Mouse (Mus musculus) liver, embryonic 16.5 days (tissue): Measurements from ENCODE around the gene Pcif1. TPM values are rescaled to one million over a fixed set of nuclear protein-coding genes. Genes with fewer than 3 reads are reported as not detected.

Experiments used
- ATAC-seq: fragments of 200-750 bp; cut with Nextera tagmentation; 2 replicates; pipeline ENCODE4 v1.8.0; 2017; ENCODE audit warnings: low read depth, mild to moderate bottlenecking, moderate number of reproducible peaks, moderate library complexity
- H3K27ac ChIP-seq: fragments of 300-500 bp; sonication (generic); 2 replicates; pipeline ENCODE4 v1.5.1; 2014; ENCODE audit warnings: mild to moderate bottlenecking, low read length
- H3K27me3 ChIP-seq: fragments of 300-500 bp; sonication (generic); 2 replicates; pipeline ENCODE4 v1.6.1; 2014; ENCODE audit warnings: low read depth, low read length, mixed read lengths; ENCODE audit not compliant: control insufficient read depth, insufficient read depth
- H3K36me3 ChIP-seq: fragments of 300-500 bp; sonication (generic); 2 replicates; pipeline ENCODE4 v1.6.1; 2014; ENCODE audit warnings: mild to moderate bottlenecking; ENCODE audit not compliant: control insufficient read depth, insufficient read depth
- H3K4me1 ChIP-seq: fragments of 300-500 bp; sonication (generic); 2 replicates; pipeline ENCODE4 v1.6.1; 2014; ENCODE audit warnings: low read depth, low read length, mixed read lengths; ENCODE audit not compliant: control insufficient read depth
- H3K4me2 ChIP-seq: fragments of 300-500 bp; sonication (generic); 2 replicates; pipeline ENCODE4 v1.6.1; 2014; ENCODE audit warnings: low read depth, low read length, mixed read lengths
- H3K4me3 ChIP-seq: fragments of 300-500 bp; sonication (generic); 2 replicates; pipeline ENCODE4 v1.5.1; 2014; ENCODE audit warnings: low read depth, mild to moderate bottlenecking, low read length
- H3K9ac ChIP-seq: fragments of 300-500 bp; sonication (generic); 2 replicates; pipeline ENCODE4 v1.6.1; 2014; ENCODE audit warnings: low read depth, low read length
- H3K9me3 ChIP-seq: fragments of 300-500 bp; sonication (generic); replicated peaks from 2 replicates; pipeline ENCODE4 v1.6.1; 2016; ENCODE audit warnings: low read length; ENCODE audit not compliant: control insufficient read depth
- WGBS: fragments of 180-500 bp; shearing (Covaris S2); extraction: QIAGEN DNeasy Blood & Tissue Kit; methylation state at CpG from one replicate; pipeline ENCODE4 v1.1.7; 2014; ENCODE audit not compliant: insufficient replicate concordance; 5-methylcytosine and 5-hydroxymethylcytosine counted together
- polyA plus RNA-seq: library from polyadenylated mRNA; unstranded; fragments of >200 nt; fragmentation: Nextera tagmentation; extraction: Ambion mirVana; gene quantifications from 2 replicates; pipeline ENCODE4 v1.2.1, GENCODE M21; 2015

Gene Pcif1
- polyA plus RNA-seq, 1 experiment from 2014 or later = 36.8 TPM

DNA sequence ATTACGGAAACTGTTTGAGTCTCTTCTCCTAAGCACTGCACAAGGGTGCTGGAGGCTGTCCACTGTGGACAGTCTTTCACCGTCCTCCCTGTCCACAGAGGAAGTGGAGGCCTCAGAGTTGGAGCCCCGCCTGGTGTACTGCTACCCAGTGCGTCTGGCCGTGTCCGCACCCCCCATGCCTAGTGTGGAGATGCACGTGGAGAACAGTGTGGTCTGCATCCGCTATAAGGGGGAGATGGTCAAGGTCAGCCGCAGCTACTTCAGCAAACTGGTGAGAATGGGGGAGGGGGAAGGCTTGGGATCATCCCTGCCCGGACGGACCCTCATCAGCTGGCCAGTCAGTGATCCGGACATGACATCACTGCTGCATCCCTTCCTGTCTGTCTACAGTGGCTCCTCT lies 9.9 kb downstream of the Pcif1 start:
- no peaks in the 10 kb centered on the region for H3K9me3 ChIP-seq
- no peaks in the 10 kb centered on the region for H3K4me1 ChIP-seq
- H3K36me3 ChIP-seq = peaks cover 97% of the 10 kb centered on the region
- no peak overlapping the region for H3K27ac ChIP-seq
- H3K9ac ChIP-seq = no peak overlapping the region
- peak; percentile 5; the same call in 1 of the 2 replicates for ATAC-seq
- no peaks in the 10 kb centered on the region for H3K27me3 ChIP-seq
- no peak overlapping the region for H3K4me3 ChIP-seq
- no peak overlapping the region for H3K4me2 ChIP-seq
- 80% methylated on average over 12 of the region's 12 CpGs for WGBS

DNA sequence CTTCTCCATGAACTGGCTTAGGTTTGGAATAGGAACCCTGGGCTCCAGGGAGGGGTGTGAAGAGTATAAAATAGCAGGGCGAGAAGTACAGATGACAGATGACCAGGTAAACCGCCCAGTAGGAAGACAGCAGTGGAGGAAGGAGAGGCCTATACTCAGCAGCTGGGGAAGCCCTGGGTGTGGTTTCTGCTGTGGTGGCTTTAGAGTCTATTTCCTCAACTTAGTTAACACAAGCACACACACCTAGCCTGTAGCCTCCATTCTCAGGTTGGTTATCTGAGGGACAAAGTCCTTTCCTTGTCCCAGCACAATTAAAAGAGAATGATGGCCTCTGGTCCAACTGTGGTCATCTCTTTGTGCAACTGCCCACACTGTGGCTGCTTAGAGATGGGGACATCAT lies 10.9 kb downstream of the Pcif1 start:
- Histone ChIP-seq H3K27me3 (no peaks in the 10 kb centered on the region), H3K4me3 (no peak overlapping the region), H3K9me3 (no peaks in the 10 kb centered on the region), H3K27ac (no peak overlapping the region), H3K4me1 (no peaks in the 10 kb centered on the region), H3K36me3 (peaks cover 96% of the 10 kb centered on the region), H3K4me2 (no peak overlapping the region), H3K9ac (no peak overlapping the region)
- WGBS = 68% methylated on average over 2 of the region's 2 CpGs
- ATAC-seq = no peak

DNA sequence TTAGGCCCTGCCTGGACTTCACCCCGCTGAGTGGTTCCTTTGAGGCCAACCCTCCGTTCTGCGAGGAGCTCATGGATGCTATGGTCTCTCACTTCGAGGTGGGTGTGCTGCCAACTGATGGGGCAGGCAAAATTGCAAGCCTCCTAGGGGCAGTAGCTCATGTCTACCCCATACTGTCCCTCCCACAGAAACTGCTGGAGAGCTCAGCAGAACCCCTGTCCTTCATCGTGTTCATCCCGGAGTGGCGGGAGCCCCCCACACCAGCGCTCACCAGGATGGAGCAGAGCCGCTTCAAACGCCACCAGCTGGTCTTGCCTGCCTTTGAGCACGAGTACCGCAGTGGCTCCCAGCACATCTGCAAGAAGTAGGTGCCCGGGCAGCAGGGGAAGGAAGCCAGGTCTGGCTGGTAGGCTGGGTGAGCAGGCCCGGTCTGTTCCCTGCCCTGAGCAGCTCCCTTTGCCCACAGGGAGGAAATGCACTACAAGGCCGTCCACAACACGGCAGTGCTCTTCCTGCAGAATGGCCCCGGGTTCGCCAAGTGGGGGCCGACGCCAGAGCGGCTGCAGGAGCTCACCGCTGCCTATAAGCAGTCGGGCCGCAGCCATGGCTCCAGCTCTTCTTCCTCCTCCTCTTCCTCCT lies 11.4 kb downstream of the Pcif1 start:
- ATAC-seq = no peak
- Histone ChIP-seq H3K9me3 (no peaks in the 10 kb centered on the region), H3K9ac (no peak overlapping the region), H3K4me3 (no peak overlapping the region), H3K27ac (no peak overlapping the region), H3K27me3 (no peaks in the 10 kb centered on the region), H3K4me2 (no peak overlapping the region), H3K36me3 (peaks cover 95% of the 10 kb centered on the region), H3K4me1 (no peaks in the 10 kb centered on the region)
- 85% methylated on average over 24 of the region's 24 CpGs for WGBS

DNA sequence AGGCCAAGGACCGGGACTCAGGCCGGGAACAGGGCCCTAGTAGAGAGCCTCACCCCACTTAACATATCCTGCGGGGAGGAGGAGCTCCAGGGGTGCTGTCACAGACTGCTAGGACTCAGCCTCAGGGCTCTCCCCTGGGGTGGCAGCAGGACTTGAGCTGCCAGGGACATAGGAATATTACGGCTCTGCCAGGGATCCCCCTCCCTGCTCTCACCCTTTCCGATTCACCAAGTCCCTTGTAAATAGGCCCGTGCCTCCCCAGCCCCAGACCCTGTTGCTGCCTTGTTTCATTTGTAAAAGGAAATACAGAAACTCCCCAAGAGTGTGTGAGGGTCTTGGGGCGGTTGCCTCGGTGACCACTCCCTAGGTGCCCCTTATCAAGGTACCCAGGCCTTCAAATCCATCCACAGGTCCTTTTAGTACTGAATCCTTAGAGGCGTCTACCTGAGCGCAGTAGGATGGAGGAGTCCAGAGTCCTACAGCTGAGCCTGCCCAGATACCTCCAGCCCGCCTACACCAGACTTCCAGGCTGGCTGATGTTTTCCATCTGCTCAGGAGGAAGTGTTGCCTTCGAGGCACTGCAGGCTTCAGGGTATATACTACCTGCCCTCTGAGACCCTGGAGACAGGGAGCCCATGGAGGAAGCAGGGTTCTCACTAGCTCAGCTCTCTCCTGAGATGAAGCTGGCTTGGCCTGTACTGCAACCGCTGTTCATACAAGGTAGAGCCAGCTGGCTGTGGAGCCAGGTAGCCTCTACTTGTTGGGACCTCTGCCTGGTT lies 12.1 kb downstream of the Pcif1 start:
- 79% methylated on average over 13 of the region's 13 CpGs for WGBS
- Histone ChIP-seq H3K9me3 (no peaks in the 10 kb centered on the region), H3K4me2 (no peak overlapping the region), H3K27me3 (no peaks in the 10 kb centered on the region), H3K4me1 (no peaks in the 10 kb centered on the region), H3K9ac (no peak overlapping the region), H3K27ac (no peak overlapping the region), H3K36me3 (peaks cover 96% of the 10 kb centered on the region), H3K4me3 (no peak overlapping the region)
- ATAC-seq = no peak

DNA sequence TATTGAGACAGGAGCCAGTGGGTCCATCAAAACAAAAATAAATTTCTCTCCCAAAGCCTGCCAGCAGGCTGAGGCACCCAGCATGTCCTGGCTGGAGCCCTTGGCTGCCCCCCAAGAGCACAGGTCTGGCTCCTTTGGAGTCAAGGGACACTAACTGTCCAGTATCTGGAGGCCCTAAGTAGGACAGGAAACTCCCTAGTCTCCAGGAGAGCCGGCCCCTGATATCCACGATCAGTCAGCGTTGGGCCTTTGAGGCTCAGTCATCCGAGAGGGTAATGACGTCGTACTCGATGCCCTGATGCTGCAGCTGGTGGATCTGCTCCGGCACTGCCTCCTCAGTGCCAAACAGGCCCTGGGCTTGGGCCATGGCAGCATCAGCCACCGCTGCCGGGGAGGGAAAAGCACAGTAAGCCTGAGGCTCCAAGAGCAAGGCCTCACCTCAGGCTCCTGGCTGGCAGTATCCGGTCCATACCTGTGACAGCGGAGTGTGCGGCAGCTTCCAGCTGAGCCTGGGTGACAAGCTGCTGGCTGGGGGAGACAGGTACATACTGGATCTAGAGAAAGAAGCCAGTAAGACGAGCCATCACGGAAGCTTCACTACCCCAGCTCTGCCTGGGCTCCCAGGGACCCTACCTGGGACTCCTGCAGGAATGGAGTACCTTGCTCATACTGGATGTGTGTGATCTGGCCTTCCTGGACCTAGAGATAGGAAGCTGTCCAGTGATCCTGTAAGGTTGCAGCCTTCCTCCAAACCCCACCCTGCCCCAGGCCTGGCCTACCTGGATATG lies 13.0 kb downstream of the Pcif1 start:
- no peak overlapping the region for H3K4me2 ChIP-seq
- H3K36me3 ChIP-seq = peaks cover 92% of the 10 kb centered on the region
- no peaks in the 10 kb centered on the region for H3K9me3 ChIP-seq
- 85% methylated on average over 15 of the region's 15 CpGs for WGBS
- no peaks in the 10 kb centered on the region for H3K4me1 ChIP-seq
- H3K27ac ChIP-seq = no peak overlapping the region
- ATAC-seq = no peak
- no peak overlapping the region for H3K9ac ChIP-seq
- no peaks in the 10 kb centered on the region for H3K27me3 ChIP-seq
- H3K4me3 ChIP-seq = no peak overlapping the region

DNA sequence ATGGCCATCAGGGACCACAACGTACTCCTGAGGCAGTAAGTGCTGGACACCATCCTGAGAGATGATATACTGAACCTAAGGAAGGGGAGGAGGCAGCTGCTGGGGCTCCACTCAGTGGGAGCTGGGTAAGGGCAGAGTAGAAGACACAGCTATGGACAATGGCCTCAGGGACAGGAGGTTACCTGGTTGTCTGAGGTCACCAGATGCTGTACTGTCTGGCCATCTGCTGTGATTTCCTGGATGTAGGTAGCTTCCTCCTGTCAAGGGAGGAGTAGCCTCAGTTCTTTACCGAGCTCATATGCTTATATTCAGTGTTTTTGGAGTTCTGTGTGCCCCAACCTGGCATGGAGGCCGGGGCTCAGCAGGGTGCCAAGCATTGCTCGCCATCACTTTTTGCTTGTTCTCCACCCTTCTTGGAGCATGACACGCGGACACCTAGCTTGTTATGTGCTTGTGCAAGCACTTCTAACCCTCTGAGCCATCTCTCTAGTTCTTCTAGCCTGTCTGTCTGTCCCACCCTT lies 13.7 kb downstream of the Pcif1 start:
- Histone ChIP-seq H3K27me3 (no peaks in the 10 kb centered on the region), H3K4me3 (no peak overlapping the region), H3K27ac (no peak overlapping the region), H3K36me3 (peaks cover 90% of the 10 kb centered on the region), H3K4me1 (no peaks in the 10 kb centered on the region), H3K4me2 (no peak overlapping the region), H3K9me3 (no peaks in the 10 kb centered on the region), H3K9ac (no peak overlapping the region)
- no peak for ATAC-seq
- 86% methylated on average over 6 of the region's 6 CpGs for WGBS

DNA sequence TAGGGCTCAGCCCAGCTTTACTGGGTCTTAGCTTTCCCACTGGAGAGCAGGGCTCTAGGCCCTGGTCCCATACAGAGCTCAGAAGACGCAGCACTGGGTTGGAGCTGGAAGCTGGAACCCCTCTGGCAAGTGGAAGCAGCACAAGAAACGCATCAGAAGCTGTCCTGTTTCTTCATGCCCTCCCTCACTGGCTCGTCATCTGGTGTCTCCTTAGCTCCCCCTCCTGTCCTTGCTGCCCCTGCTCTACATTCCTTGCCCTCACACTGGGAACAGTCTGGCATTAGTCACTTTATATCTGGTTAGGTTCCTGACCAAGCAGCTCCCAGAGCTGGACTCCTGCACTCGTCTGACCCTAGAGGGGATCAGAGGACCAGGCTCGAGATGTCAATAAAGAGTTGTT lies 14.9 kb downstream of the Pcif1 start:
- ATAC-seq = no peak
- Histone ChIP-seq H3K36me3 (peaks cover 90% of the 10 kb centered on the region), H3K4me3 (no peak overlapping the region), H3K4me1 (no peaks in the 10 kb centered on the region), H3K9me3 (no peaks in the 10 kb centered on the region), H3K4me2 (no peak overlapping the region), H3K27ac (no peak overlapping the region), H3K27me3 (no peaks in the 10 kb centered on the region), H3K9ac (no peak overlapping the region)
- 78% methylated on average over 5 of the region's 5 CpGs for WGBS

DNA sequence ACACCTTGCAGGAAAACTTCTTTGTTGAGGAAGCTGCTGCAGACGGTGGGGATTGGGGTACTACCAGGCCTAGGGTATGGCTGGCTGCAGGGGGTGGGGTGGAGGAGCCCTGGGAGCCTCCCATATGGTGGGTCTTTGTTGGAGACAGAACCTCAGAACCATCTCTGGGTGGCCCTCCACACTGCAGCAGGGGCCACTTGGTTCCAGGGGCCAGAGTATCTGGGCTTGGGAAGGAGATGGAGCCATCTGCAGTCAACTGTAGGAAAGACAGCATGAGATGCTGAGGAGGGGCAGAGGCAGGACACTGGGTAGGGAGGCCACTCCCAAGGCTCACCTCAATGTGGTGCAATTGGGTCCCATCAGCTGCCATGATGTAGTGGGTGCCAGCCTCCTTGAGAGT lies 15.5 kb downstream of the Pcif1 start:
- Histone ChIP-seq H3K9me3 (no peaks in the 10 kb centered on the region), H3K4me3 (no peak overlapping the region), H3K4me2 (no peak overlapping the region), H3K9ac (no peak overlapping the region), H3K27ac (no peak overlapping the region), H3K27me3 (no peaks in the 10 kb centered on the region), H3K4me1 (no peaks in the 10 kb centered on the region), H3K36me3 (peaks cover 90% of the 10 kb centered on the region)
- 55% methylated on average over 1 of the region's 1 CpGs for WGBS
- ATAC-seq = no peak
